Mouse (Mus musculus) large intestine, adult 2 months (tissue): ENCODE data around the gene Cul4b. TPM values are rescaled to one million over a fixed set of nuclear protein-coding genes. Genes with fewer than 3 reads are reported as not detected.
"Not testable (repeated sequence)": the region's sequence is repeated elsewhere in the genome, so short reads cannot be mapped to it uniquely, and the experiment has no call there.

Source experiments
- DNase-seq: peaks from one replicate; pipeline ENCODE4 v3.0.0-alpha.2; 2012; ENCODE audit warnings: low read depth, low spot score
- WGBS: fragments of 180-500 bp; shearing (Covaris S2); methylation state at CpG from one replicate; pipeline ENCODE4 v1.1.7; 2018; 5-methylcytosine and 5-hydroxymethylcytosine counted together
- polyA plus RNA-seq: library from polyadenylated mRNA; depleted of rRNA; stranded (reverse); fragments of >200 nt; gene quantifications from 2 replicates; pipeline ENCODE4 v1.2.3, GENCODE M21; 2012; rRNA removed

Cul4b gene
- polyA plus RNA-seq: 1.6 and 3.1 TPM in 2 replicates

GRCm38 (mm10) chrX:38576078-38576477, at the start of gene Cul4b:
Gene Cul4b, minus strand, starts transcription at chrX:38576196.
- WGBS: 89% methylated on average over 15 of the region's 15 CpGs
- no peak for DNase-seq

- WGBS: 9% methylated on average over 3 of the region's 3 CpGs
- no peak for DNase-seq
Observed at GRCm38 (mm10) chrX:38600995-38601369, 25.0 kb upstream of the Cul4b start.

GRCm38 (mm10) chrX:38600177-38600994, 24.4 kb upstream of the Cul4b start, which contains the start of gene Mcts1:
Gene Mcts1, plus strand, starts transcription at chrX:38600578.
- 10% methylated on average over 26 of the region's 26 CpGs for WGBS

GRCm38 (mm10) chrX:38593180-38593889, 17.3 kb upstream of the Cul4b start:
- 58% methylated on average over 5 of the region's 5 CpGs for WGBS

More at GRCm38 (mm10) chrX:38600177-38600994, 24.4 kb upstream of the Cul4b start, which contains the start of gene Mcts1:
- peak; percentile 44 for DNase-seq

GRCm38 (mm10) chrX:38591749-38592148, 15.8 kb upstream of the Cul4b start:
- no peak for DNase-seq
- 85% methylated on average over 3 of the region's 3 CpGs for WGBS

More at GRCm38 (mm10) chrX:38593180-38593889, 17.3 kb upstream of the Cul4b start:
- DNase-seq: no peak

GRCm38 (mm10) chrX:38589827-38590226, 13.8 kb upstream of the Cul4b start:
- no peak for DNase-seq
- WGBS: 38% methylated on average over 4 of the region's 4 CpGs

- DNase-seq: no peak
Observed at GRCm38 (mm10) chrX:38583261-38583660, 7.3 kb upstream of the Cul4b start.

- 93% methylated on average over 1 of the region's 1 CpGs for WGBS
- DNase-seq: no peak
Observed at GRCm38 (mm10) chrX:38581140-38581539, 5.1 kb upstream of the Cul4b start.

GRCm38 (mm10) chrX:38566521-38567205, 9.3 kb downstream of the Cul4b start:
- 47% methylated on average over 6 of the region's 6 CpGs for WGBS
- DNase-seq: no peak

GRCm38 (mm10) chrX:38565176-38565542, 10.8 kb downstream of the Cul4b start:
- 15% methylated on average over 8 of the region's 8 CpGs for whole genome bisulfite sequencing
- DNase-seq: no peak

GRCm38 (mm10) chrX:38564542-38565175, 11.3 kb downstream of the Cul4b start:
- 15% methylated on average over 48 of the region's 52 CpGs for WGBS
- DNase-seq: peak; percentile 42

GRCm38 (mm10) chrX:38563941-38564541, 12.0 kb downstream of the Cul4b start:
- 27% methylated on average over 14 of the region's 19 CpGs for WGBS
- DNase-seq: no peak

- DNase-seq: no peak
Observed at GRCm38 (mm10) chrX:38553255-38553654, 22.7 kb downstream of the Cul4b start.

GRCm38 (mm10) chrX:38514556-38514955, 61.4 kb downstream of the Cul4b start:
- WGBS: 3% methylated on average over 7 of the region's 7 CpGs
- peak; percentile 4 for DNase-seq

GRCm38 (mm10) chrX:38504846-38505245, 71.2 kb downstream of the Cul4b start:
- no peak for DNase-seq

GRCm38 (mm10) chrX:38502182-38502581, 73.8 kb downstream of the Cul4b start:
- 74% methylated on average over 5 of the region's 5 CpGs for WGBS
- DNase-seq: not testable (repeated sequence)

More at GRCm38 (mm10) chrX:38504846-38505245, 71.2 kb downstream of the Cul4b start:
- WGBS: 91% methylated on average over 14 of the region's 14 CpGs

GRCm38 (mm10) chrX:38485464-38485863, 90.5 kb downstream of the Cul4b start:
- not testable (repeated sequence) for DNase-seq
- WGBS: 24% methylated on average over 20 of the region's 20 CpGs
